ENCODE assay signal across 10 mouse cellular contexts in genomic region chr11:20232016-20232755, GRCm38 (mm10). TPM values are rescaled to one million over a fixed set of nuclear protein-coding genes. Genes with fewer than 3 reads are reported as not detected.
DNase-seq lines count a peak whose midpoint lies in the region; ATAC-seq and TF ChIP-seq lines count a peak whose summit lies in the region.
"Had no signal": no experiment of that assay in that cellular context is flagged by ENCODE, and none has a peak within 500 bp of the region (broad histone marks: within the 10 kb centered on the region; RNA-seq: fewer than 3 reads in every experiment).

No protein-coding gene starts in this region.

- no peak for ATAC-seq in heart, embryonic 11.5 days (replicated peaks; ENCODE audit: insufficient number of reproducible peaks, low FRiP score, low TSS enrichment)
- no peak for ATAC-seq in lung, embryonic 16.5 days (ENCODE audit: low read depth)
- peak; percentile 9 to 20; a peak in 2 of 4 replicates for ATAC-seq in hematopoietic stem cell, adult 5-6 weeks (replicated peaks in 1 of 2; ENCODE audit: insufficient read depth in 1 of 2, low FRiP score in 2 of 2, low TSS enrichment in 1 of 2, low read depth in 1 of 2, poor library complexity in 2 of 2, severe bottlenecking in 2 of 2)
- ATAC-seq: CD4-positive, CD25-positive, alpha-beta regulatory T cell, adult 4 months had no signal

- TF ChIP-seq CTCF in olfactory bulb, adult 2 months (IDR thresholded peaks at IDR 0.05; ENCODE audit: insufficient read depth, low read depth, low read length), result no peak

- WGBS in heart, embryonic 11.5 days (ENCODE audit: insufficient replicate concordance), result 61% methylated on average over 4 of the region's 5 CpGs
- WGBS in lung, embryonic 16.5 days, result 60% methylated on average over 5 of the region's 5 CpGs
- WGBS in olfactory bulb, adult 2 months, result 60% methylated on average over 5 of the region's 5 CpGs

- H3K27ac ChIP-seq in heart, embryonic 11.5 days (ENCODE audit: low read depth, low read length), result peak overlapping the region; percentile 41
- peak overlapping the region; percentile 77 for H3K27ac ChIP-seq in lung, embryonic 16.5 days (ENCODE audit: low read length)
- H3K27ac ChIP-seq in olfactory bulb, adult 2 months (ENCODE audit: insufficient read depth, low read depth, low read length), result peak overlapping the region; percentile 4; the same call in 1 of the 2 replicates
- H3K27ac ChIP-seq: neural tube, embryonic 12.5 days had no signal

- H3K4me1 ChIP-seq in heart, embryonic 11.5 days (ENCODE audit: control insufficient read depth, insufficient read depth, low read length), result no peaks in the 10 kb centered on the region
- H3K4me1 ChIP-seq in lung, embryonic 16.5 days (replicated peaks; ENCODE audit: control insufficient read depth, insufficient read depth, low read length), result no peaks in the 10 kb centered on the region
- peaks cover 2% of the 10 kb centered on the region; the same call in 1 of the 2 replicates for H3K4me1 ChIP-seq in olfactory bulb, adult 2 months (ENCODE audit: control insufficient read depth, insufficient read depth, low read length)
- H3K4me1 ChIP-seq: neural tube, embryonic 12.5 days had no signal

- H3K27me3 ChIP-seq in heart, embryonic 11.5 days (ENCODE audit: control insufficient read depth, insufficient read depth, low read length), result no peaks in the 10 kb centered on the region
- no peaks in the 10 kb centered on the region for H3K27me3 ChIP-seq in lung, embryonic 16.5 days (ENCODE audit: control insufficient read depth, insufficient read depth, low read depth, low read length)
- H3K27me3 ChIP-seq: neural tube, embryonic 12.5 days had no signal

- no peak for TF ChIP-seq POLR2A in olfactory bulb, adult 2 months (IDR thresholded peaks at IDR 0.05; ENCODE audit: insufficient read depth, low read depth, low read length)

- no peak for DNase-seq in heart, postnatal 25 days (ENCODE audit: low spot score)
- no peak for DNase-seq in lung, adult 18-20 months
- no peak for DNase-seq in right cerebral cortex, postnatal 36 days (ENCODE audit: low spot score in 2 of 2)
- no peak for DNase-seq in adrenal gland, postnatal 36 days

- H3K4me2 ChIP-seq in heart, embryonic 11.5 days, result no peak overlapping the region
- H3K4me2 ChIP-seq in lung, embryonic 16.5 days (ENCODE audit: low read depth, low read length), result no peak overlapping the region
- H3K4me2 ChIP-seq: neural tube, embryonic 12.5 days had no signal

- H3K4me3 ChIP-seq in heart, embryonic 11.5 days (ENCODE audit: low read depth, low read length), result no peak overlapping the region
- H3K4me3 ChIP-seq in lung, embryonic 16.5 days (ENCODE audit: low read length), result no peak overlapping the region
- no peak overlapping the region for H3K4me3 ChIP-seq in olfactory bulb, adult 2 months (ENCODE audit: insufficient read depth, low read depth, low read length)
- H3K4me3 ChIP-seq: neural tube, embryonic 12.5 days had no signal

- H3K36me3 ChIP-seq in heart, embryonic 11.5 days (ENCODE audit: control insufficient read depth, insufficient read depth, low read length), result peaks cover 47% of the 10 kb centered on the region
- H3K36me3 ChIP-seq in lung, embryonic 16.5 days (ENCODE audit: control insufficient read depth, insufficient read depth, low read length), result peaks cover 62% of the 10 kb centered on the region

- H3K9me3 ChIP-seq in heart, embryonic 11.5 days (replicated peaks; ENCODE audit: control insufficient read depth, low read length), result no peaks in the 10 kb centered on the region
- no peaks in the 10 kb centered on the region for H3K9me3 ChIP-seq in lung, embryonic 16.5 days (ENCODE audit: control insufficient read depth, low read length)
- H3K9me3 ChIP-seq: neural tube, embryonic 12.5 days had no signal

- intact Hi-C loops in heart, postnatal 25 days (cut with DNase I), result no loop called here

- no peak overlapping the region for H3K9ac ChIP-seq in heart, embryonic 11.5 days (ENCODE audit: low read depth, low read length)
- no peak overlapping the region for H3K9ac ChIP-seq in lung, embryonic 16.5 days (ENCODE audit: low read length)
- H3K9ac ChIP-seq: neural tube, embryonic 12.5 days had no signal

RNA-seq across cellular contexts. Expression of gene Cep68, which starts 17.0 kb away (rescaled TPM):
- 32.0 and 32.8 TPM in 2 replicates for polyA plus RNA-seq in heart, embryonic 11.5 days (2014; fragmentation: Nextera tagmentation; extraction: Ambion mirVana)
- total RNA-seq in heart, postnatal 25 days (2021), result 10 to 100 TPM; 44.9 to 52.1 TPM
- 36.8 and 37.0 TPM in 2 replicates for polyA plus RNA-seq in lung, embryonic 16.5 days (2015; fragmentation: Nextera tagmentation; extraction: Ambion mirVana)
- total RNA-seq in hematopoietic stem cell, adult 5-6 weeks (2017), result 58.3 and 65.7 TPM in 2 replicates
- not detected in 2 replicates for polyA plus RNA-seq in olfactory bulb, adult 2 months (2012; ENCODE audit: insufficient read depth, insufficient read length, low replicate concordance, missing spikeins)
- 10 to 100 TPM; 18.6 to 24.1 TPM for total RNA-seq in adrenal gland, postnatal 36 days (2021)

RNA-seq across cellular contexts. Expression of gene Rab1a, which starts 31.0 kb away (rescaled TPM):
- polyA plus RNA-seq in heart, embryonic 11.5 days (2014; fragmentation: Nextera tagmentation; extraction: Ambion mirVana), result 197 and 209 TPM in 2 replicates
- total RNA-seq in heart, postnatal 25 days (2021), result 100 to 1,000 TPM; 118 to 135 TPM
- polyA plus RNA-seq in lung, embryonic 16.5 days (2015; fragmentation: Nextera tagmentation; extraction: Ambion mirVana), result 261 and 264 TPM in 2 replicates
- 88.4 and 111 TPM in 2 replicates for total RNA-seq in hematopoietic stem cell, adult 5-6 weeks (2017)
- polyA plus RNA-seq in olfactory bulb, adult 2 months (2012; ENCODE audit: insufficient read depth, insufficient read length, low replicate concordance, missing spikeins), result not detected in 2 replicates
- total RNA-seq in adrenal gland, postnatal 36 days (2021), result 100 to 1,000 TPM; 173 to 176 TPM

Comparison
In these comparisons a context has a peak if more than half of its experiments do, and no peak if none do; other contexts are left out.
1. ATAC-seq: peak in hematopoietic stem cell, adult 5-6 weeks (2 of 2); none in heart, embryonic 11.5 days (single experiment) and lung, embryonic 16.5 days (single experiment).
2. H3K27ac ChIP-seq: peak in every context shown above with its lines; median percentile 77 in lung, embryonic 16.5 days; 41 in heart, embryonic 11.5 days; 4 in olfactory bulb, adult 2 months.